Mouse (Mus musculus): ENCODE measurements at regions not wholly inside any gene's neighbourhood (a gene's known extent, or its start where the extent isn't known, plus 50 kb on each side); places are given as distances from the start of the nearest gene placed in this dataset.

DNA sequence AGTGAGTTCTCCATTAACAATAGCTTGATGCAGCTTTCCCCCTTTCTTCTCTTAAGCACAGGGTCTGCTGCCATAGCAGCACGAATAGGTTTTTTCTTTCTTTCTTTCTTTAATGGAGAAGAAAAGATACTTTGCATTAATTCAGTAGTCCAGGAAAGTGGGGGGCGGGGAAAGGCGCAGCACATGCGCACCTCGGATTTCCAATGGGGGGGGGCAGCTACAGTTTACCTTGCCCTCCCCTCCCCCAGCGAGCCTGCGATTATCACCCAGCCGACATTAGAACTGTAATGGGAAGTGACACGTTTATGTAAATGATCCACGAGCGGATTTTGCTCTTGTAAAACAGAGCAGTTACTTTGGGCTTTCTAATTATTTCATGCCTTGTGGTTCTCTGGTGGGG lies 146.6 kb upstream of the Lef1 start:
- no peak overlapping the region for H3K27ac ChIP-seq (ENCODE audit: insufficient read depth, low read depth, low read length)
- 57% methylated on average over 11 of the region's 11 CpGs for WGBS
- TF ChIP-seq CTCF (IDR thresholded peaks at IDR 0.05; ENCODE audit: extremely low read depth, insufficient read length, insufficient replicate concordance, low read depth, low read length): no peak
- no peak for TF ChIP-seq POLR2A (IDR thresholded peaks at IDR 0.05; ENCODE audit: low read depth, low read length)

DNA sequence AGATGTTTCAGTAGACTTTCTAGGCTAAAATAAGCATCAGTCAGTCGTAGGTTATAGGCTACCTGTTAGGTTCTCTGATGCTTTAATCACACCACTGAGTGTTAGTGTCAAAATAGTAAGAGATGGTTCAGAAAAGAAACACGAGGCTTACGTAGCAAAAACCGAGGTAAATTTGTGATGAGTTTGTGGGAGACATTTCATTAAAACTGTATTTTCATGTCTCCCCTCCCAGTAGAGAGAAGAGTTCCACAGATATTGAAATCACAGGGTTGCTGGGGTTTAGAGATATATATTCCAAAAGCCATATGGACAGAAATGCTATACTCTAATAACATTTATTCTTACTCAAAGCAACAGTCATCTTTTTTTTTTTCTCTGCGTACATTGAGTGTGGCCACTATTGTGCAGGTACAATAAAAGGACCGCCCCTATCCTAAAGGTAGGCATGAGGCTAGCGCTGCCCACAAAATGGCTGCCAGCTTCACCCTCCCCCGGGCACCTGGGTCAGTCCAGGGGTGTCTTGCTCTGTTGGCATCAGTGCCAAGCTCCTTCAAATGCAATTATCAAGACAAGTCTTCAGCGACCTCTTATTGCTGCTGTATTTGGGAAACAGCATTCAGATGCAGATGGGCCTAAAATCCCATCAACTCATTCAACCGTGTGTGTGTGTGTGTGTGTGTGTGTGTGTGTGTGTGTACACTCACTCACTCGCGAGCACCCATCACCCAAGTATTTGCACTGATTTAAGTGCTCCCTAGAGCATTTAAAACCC lies 147.4 kb upstream of the Lef1 start:
- H3K4me3 ChIP-seq (ENCODE audit: low read depth, low read length): no peak overlapping the region
- no peak for TF ChIP-seq CTCF (IDR thresholded peaks at IDR 0.05; ENCODE audit: extremely low read depth, insufficient read length, insufficient replicate concordance, low read depth, low read length)
- TF ChIP-seq POLR2A (IDR thresholded peaks at IDR 0.05; ENCODE audit: low read depth, low read length): no peak
- WGBS: 87% methylated on average over 12 of the region's 12 CpGs
- H3K36me3 ChIP-seq (ENCODE audit: control insufficient read depth, insufficient read depth, low read length): no peaks in the 10 kb centered on the region
- H3K4me1 ChIP-seq (ENCODE audit: control insufficient read depth, insufficient read depth, insufficient read length, low read length): no peaks in the 10 kb centered on the region
- no peaks in the 10 kb centered on the region for H3K27me3 ChIP-seq (ENCODE audit: control insufficient read depth, insufficient read depth, low read length)
- H3K27ac ChIP-seq (ENCODE audit: insufficient read depth, low read depth, low read length): no peak overlapping the region

More for the DNA sequence above, 146.6 kb upstream of the Lef1 start:
- Histone ChIP-seq H3K36me3 (ENCODE audit: control insufficient read depth, insufficient read depth, low read length) (no peaks in the 10 kb centered on the region), H3K4me3 (ENCODE audit: low read depth, low read length) (no peak overlapping the region), H3K4me1 (ENCODE audit: control insufficient read depth, insufficient read depth, insufficient read length, low read length) (no peaks in the 10 kb centered on the region), H3K27me3 (ENCODE audit: control insufficient read depth, insufficient read depth, low read length) (no peaks in the 10 kb centered on the region)

DNA sequence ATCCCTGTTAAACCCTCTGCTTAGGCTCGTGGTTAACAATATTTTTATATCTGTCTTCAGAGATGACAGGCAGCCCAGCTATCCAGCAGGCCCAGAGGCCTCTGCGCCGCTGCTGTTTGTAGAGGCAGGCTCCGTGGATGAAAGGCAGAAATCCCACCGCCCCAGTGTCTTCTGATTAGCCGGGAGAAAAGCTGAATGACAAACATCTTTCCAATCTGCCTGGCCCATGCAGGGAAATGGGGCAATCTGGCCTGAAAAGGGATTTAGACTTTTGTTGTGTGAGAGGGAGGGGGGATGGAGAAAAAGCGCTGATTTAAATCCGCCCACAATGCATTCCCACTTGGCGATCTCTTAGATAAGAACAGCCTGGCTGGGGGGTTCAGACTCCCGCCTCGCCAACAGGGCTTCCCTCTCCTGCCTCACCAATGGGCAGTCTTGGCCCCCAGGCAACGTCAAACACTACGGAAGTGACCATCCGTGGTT lies 148.1 kb upstream of the Lef1 start:
- WGBS: 85% methylated on average over 14 of the region's 14 CpGs
- Histone ChIP-seq H3K36me3 (ENCODE audit: control insufficient read depth, insufficient read depth, low read length) (no peaks in the 10 kb centered on the region), H3K4me1 (ENCODE audit: control insufficient read depth, insufficient read depth, insufficient read length, low read length) (no peaks in the 10 kb centered on the region), H3K4me3 (ENCODE audit: low read depth, low read length) (no peak overlapping the region), H3K27ac (ENCODE audit: insufficient read depth, low read depth, low read length) (no peak overlapping the region), H3K27me3 (ENCODE audit: control insufficient read depth, insufficient read depth, low read length) (no peaks in the 10 kb centered on the region)
- no peak for TF ChIP-seq POLR2A (IDR thresholded peaks at IDR 0.05; ENCODE audit: low read depth, low read length)
- TF ChIP-seq CTCF (IDR thresholded peaks at IDR 0.05; ENCODE audit: extremely low read depth, insufficient read length, insufficient replicate concordance, low read depth, low read length): no peak

DNA sequence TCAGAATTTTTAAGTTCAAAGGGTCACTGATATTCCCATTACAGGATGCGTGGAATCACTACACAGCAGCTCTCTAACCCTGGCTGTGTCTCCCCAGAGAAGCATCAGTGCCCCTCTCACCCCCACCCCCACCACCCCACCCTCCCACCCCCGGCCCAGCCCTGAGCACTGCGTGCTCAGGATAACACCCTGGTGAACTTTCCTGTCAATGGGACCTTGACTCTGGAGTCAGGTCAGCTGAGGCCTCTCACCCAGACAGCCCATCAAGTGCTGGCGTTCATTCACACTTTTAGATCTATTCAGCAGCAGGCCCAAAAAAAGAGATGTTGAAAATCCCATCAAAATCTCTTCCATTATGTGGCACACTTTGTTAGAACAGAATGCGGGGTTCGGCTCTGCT lies 148.6 kb upstream of the Lef1 start:
- Histone ChIP-seq H3K4me1 (ENCODE audit: control insufficient read depth, insufficient read depth, insufficient read length, low read length) (no peaks in the 10 kb centered on the region), H3K4me3 (ENCODE audit: low read depth, low read length) (no peak overlapping the region), H3K36me3 (ENCODE audit: control insufficient read depth, insufficient read depth, low read length) (no peaks in the 10 kb centered on the region), H3K27me3 (ENCODE audit: control insufficient read depth, insufficient read depth, low read length) (no peaks in the 10 kb centered on the region), H3K27ac (ENCODE audit: insufficient read depth, low read depth, low read length) (no peak overlapping the region)
- TF ChIP-seq CTCF (IDR thresholded peaks at IDR 0.05; ENCODE audit: extremely low read depth, insufficient read length, insufficient replicate concordance, low read depth, low read length) (no peak), POLR2A (IDR thresholded peaks at IDR 0.05; ENCODE audit: low read depth, low read length) (no peak)
- 84% methylated on average over 6 of the region's 6 CpGs for WGBS

DNA sequence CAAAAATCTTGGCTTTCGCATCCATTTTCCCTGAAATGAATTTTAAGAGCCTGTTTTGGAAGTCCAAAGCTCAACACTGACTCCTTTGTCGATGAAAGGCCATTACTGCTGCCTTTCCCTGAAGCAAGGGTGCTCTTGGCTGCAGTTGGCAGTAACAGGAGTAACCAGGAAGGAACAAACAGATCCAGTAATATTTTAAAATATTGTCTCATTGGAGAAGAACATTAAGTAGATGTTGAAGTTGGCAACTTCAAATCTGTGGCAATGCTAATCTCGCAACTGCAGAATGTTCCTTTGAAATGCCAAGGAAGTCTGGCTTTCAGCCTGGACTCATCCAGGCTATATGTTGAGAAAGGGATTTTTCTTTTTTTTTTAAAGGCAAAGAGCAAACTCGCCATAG lies 154.3 kb upstream of the Lef1 start:
- no peaks in the 10 kb centered on the region for H3K4me1 ChIP-seq (ENCODE audit: control insufficient read depth, insufficient read depth, insufficient read length, low read length)
- no peak overlapping the region for H3K4me3 ChIP-seq (ENCODE audit: low read depth, low read length)
- no peak overlapping the region for H3K27ac ChIP-seq (ENCODE audit: insufficient read depth, low read depth, low read length)
- H3K27me3 ChIP-seq (ENCODE audit: control insufficient read depth, insufficient read depth, low read length): no peaks in the 10 kb centered on the region
- 77% methylated on average over 4 of the region's 4 CpGs for WGBS
- TF ChIP-seq POLR2A (IDR thresholded peaks at IDR 0.05; ENCODE audit: low read depth, low read length) (no peak), CTCF (IDR thresholded peaks at IDR 0.05; ENCODE audit: extremely low read depth, insufficient read length, insufficient replicate concordance, low read depth, low read length) (no peak)
- no peaks in the 10 kb centered on the region for H3K36me3 ChIP-seq (ENCODE audit: control insufficient read depth, insufficient read depth, low read length)

DNA sequence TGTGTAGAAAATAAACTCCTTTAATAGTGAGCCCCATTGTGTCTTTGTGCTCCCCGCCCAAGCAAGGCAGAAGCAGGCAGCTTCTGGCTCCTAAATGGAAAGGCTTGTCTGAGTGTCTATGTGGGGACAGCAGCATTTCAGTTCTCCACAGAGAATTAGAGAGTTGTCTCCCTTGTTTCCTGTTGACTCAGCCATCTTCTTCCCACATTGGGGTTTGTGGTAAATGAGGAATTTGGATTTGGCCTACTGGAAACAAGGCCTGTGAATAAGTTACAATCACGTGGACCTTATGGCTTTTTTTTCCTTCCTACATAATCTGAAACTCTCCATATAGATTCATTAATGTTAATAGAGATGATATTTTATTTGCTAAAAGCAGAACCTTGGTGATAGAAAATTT lies 158.9 kb upstream of the Lef1 start:
- Histone ChIP-seq H3K27ac (ENCODE audit: insufficient read depth, low read depth, low read length) (no peak overlapping the region), H3K27me3 (ENCODE audit: control insufficient read depth, insufficient read depth, low read length) (no peaks in the 10 kb centered on the region), H3K36me3 (ENCODE audit: control insufficient read depth, insufficient read depth, low read length) (no peaks in the 10 kb centered on the region), H3K4me3 (ENCODE audit: low read depth, low read length) (no peak overlapping the region), H3K4me1 (ENCODE audit: control insufficient read depth, insufficient read depth, insufficient read length, low read length) (no peaks in the 10 kb centered on the region)
- 71% methylated on average over 2 of the region's 2 CpGs for WGBS
- TF ChIP-seq CTCF (IDR thresholded peaks at IDR 0.05; ENCODE audit: extremely low read depth, insufficient read length, insufficient replicate concordance, low read depth, low read length) (no peak), POLR2A (IDR thresholded peaks at IDR 0.05; ENCODE audit: low read depth, low read length) (no peak)

DNA sequence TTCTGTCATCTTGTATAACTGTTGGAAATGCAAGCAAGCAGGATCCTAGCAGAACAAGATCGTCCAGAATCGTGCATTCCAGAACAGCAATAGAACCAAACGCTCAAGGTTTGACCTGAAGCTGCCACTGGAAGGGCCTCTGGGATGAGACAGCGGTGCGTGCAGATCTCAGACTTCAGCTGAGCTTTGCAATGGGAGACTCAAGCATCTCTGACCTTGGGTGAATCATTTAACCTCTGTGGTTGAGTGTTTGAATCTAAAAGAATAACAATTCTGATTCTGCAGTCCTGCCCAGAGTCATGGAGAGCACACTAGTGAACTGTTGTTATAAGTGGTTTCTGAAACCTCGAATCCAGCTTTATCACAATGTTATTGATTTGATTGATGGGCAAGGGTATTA lies 159.4 kb upstream of the Lef1 start:
- 77% methylated on average over 6 of the region's 6 CpGs for WGBS
- Histone ChIP-seq H3K27ac (ENCODE audit: insufficient read depth, low read depth, low read length) (no peak overlapping the region; the same call in 1 of the 2 replicates), H3K4me1 (ENCODE audit: control insufficient read depth, insufficient read depth, insufficient read length, low read length) (no peaks in the 10 kb centered on the region; the same call in 1 of the 2 replicates), H3K4me3 (ENCODE audit: low read depth, low read length) (no peak overlapping the region), H3K27me3 (ENCODE audit: control insufficient read depth, insufficient read depth, low read length) (no peaks in the 10 kb centered on the region), H3K36me3 (ENCODE audit: control insufficient read depth, insufficient read depth, low read length) (no peaks in the 10 kb centered on the region)
- TF ChIP-seq CTCF (IDR thresholded peaks at IDR 0.05; ENCODE audit: extremely low read depth, insufficient read length, insufficient replicate concordance, low read depth, low read length) (no peak), POLR2A (IDR thresholded peaks at IDR 0.05; ENCODE audit: low read depth, low read length) (no peak)
